Comparison of ENCODE assay signal across 11 mouse cellular contexts in genomic region chr10:81000197-81001062, GRCm38 (mm10). TPM values are rescaled to one million over a fixed set of nuclear protein-coding genes. Genes with fewer than 3 reads are reported as not detected.
DNase-seq lines count a peak whose midpoint lies in the region; ATAC-seq and TF ChIP-seq lines count a peak whose summit lies in the region.
"Had no signal": no experiment of that assay in that cellular context is flagged by ENCODE, and none has a peak within 500 bp of the region (broad histone marks: within the 10 kb centered on the region; RNA-seq: fewer than 3 reads in every experiment).

No protein-coding gene starts in this region.

- peaks cover 19% of the 10 kb centered on the region for H3K27me3 ChIP-seq in heart, embryonic 14.5 days (ENCODE audit: control insufficient read depth, insufficient read depth, low read length)
- no peaks in the 10 kb centered on the region for H3K27me3 ChIP-seq in heart, adult 2 months (ENCODE audit: control insufficient read depth, insufficient read depth, low read length)
- peaks cover 19% of the 10 kb centered on the region; the same call in 1 of the 2 replicates for H3K27me3 ChIP-seq in forebrain, embryonic 12.5 days
- no peaks in the 10 kb centered on the region for H3K27me3 ChIP-seq in liver, embryonic 14.5 days (ENCODE audit: control insufficient read depth, insufficient read depth, low read length)

- TF ChIP-seq POLR2A in heart, adult 2 months (IDR thresholded peaks at IDR 0.05; ENCODE audit: insufficient read depth, low read depth, low read length) = no peak

- DNase-seq in heart, adult 2 months = no peak
- DNase-seq in 416B (ENCODE audit: low read depth) = peak; percentile 42
- DNase-seq in liver, embryonic 14.5 days (ENCODE audit: low read depth in 3 of 3, low spot score in 3 of 3) = no peak
- DNase-seq in right cerebral cortex, postnatal 4 days = no peak
- DNase-seq in gastrocnemius, adult 2 months = no peak
- DNase-seq in cerebellum, postnatal 25 days = no peak

- ATAC-seq in heart, embryonic 14.5 days (ENCODE audit: insufficient number of reproducible peaks, insufficient read depth, low FRiP score, low read depth) = no peak
- ATAC-seq in forebrain, embryonic 12.5 days (ENCODE audit: low FRiP score) = no peak; the same call in 1 of the 2 replicates
- ATAC-seq in liver, embryonic 14.5 days (ENCODE audit: insufficient read depth) = peak; percentile 25; the same call in 1 of the 2 replicates

- no peaks in the 10 kb centered on the region for H3K79me2 ChIP-seq in heart, adult 2 months (replicated peaks; ENCODE audit: control insufficient read depth, insufficient read depth, low read length)

- no peak for TF ChIP-seq EP300 in heart, adult 2 months (IDR thresholded peaks at IDR 0.05; ENCODE audit: insufficient read depth, low read depth, low read length)
- no peak for TF ChIP-seq EP300 in liver, embryonic 14.5 days (IDR thresholded peaks at IDR 0.05; ENCODE audit: low read depth)

- H3K36me3 ChIP-seq in heart, embryonic 14.5 days (ENCODE audit: control insufficient read depth, insufficient read depth, low read length) = no peaks in the 10 kb centered on the region
- H3K36me3 ChIP-seq in heart, adult 2 months (ENCODE audit: control insufficient read depth, insufficient read depth, low read length) = no peaks in the 10 kb centered on the region
- no peaks in the 10 kb centered on the region for H3K36me3 ChIP-seq in forebrain, embryonic 12.5 days (replicated peaks)
- H3K36me3 ChIP-seq in liver, embryonic 14.5 days (replicated peaks; ENCODE audit: control insufficient read depth, insufficient read depth, low read depth) = no peaks in the 10 kb centered on the region
- H3K36me3 ChIP-seq: kidney, embryonic 15.5 days had no signal

- no peak overlapping the region for H3K9ac ChIP-seq in heart, embryonic 14.5 days (ENCODE audit: low read length)
- no peak overlapping the region for H3K9ac ChIP-seq in heart, adult 2 months (ENCODE audit: low read depth, low read length)
- H3K9ac ChIP-seq in forebrain, embryonic 12.5 days = 0 out of 2 replicates have a peak overlapping the region, but pooled peaks have one; percentile 14
- H3K9ac ChIP-seq in liver, embryonic 14.5 days (replicated peaks) = no peak overlapping the region

- peaks cover 7 to 10% of the 10 kb centered on the region in 2 experiments for H3K4me1 ChIP-seq in heart, embryonic 14.5 days (ENCODE audit: control insufficient read depth in 2 of 2, insufficient read depth in 2 of 2, low read length in 2 of 2)
- H3K4me1 ChIP-seq in heart, adult 2 months (ENCODE audit: control insufficient read depth, insufficient read depth, low read length) = no peaks in the 10 kb centered on the region
- peaks cover 36% of the 10 kb centered on the region for H3K4me1 ChIP-seq in forebrain, embryonic 12.5 days
- H3K4me1 ChIP-seq in liver, embryonic 14.5 days (replicated peaks; ENCODE audit: control insufficient read depth in 2 of 2, insufficient read depth in 2 of 2, low read length in 1 of 2) = peaks cover 3 to 8% of the 10 kb centered on the region in 2 experiments; a peak in 3 of 4 replicates

- WGBS in heart, embryonic 14.5 days = 48% methylated on average over 28 of the region's 28 CpGs
- WGBS in heart, adult 2 months = 38% methylated on average over 28 of the region's 28 CpGs
- 52% methylated on average over 28 of the region's 28 CpGs for WGBS in forebrain, embryonic 12.5 days
- WGBS in liver, embryonic 14.5 days (ENCODE audit: insufficient replicate concordance) = 27% methylated on average over 28 of the region's 28 CpGs

- no peak for TF ChIP-seq CTCF in heart, adult 2 months (IDR thresholded peaks at IDR 0.05)
- TF ChIP-seq CTCF in liver, embryonic 14.5 days (IDR thresholded peaks at IDR 0.05; ENCODE audit: low read depth) = no peak
- no peak for TF ChIP-seq CTCF in gastrocnemius, adult 2 months (IDR thresholded peaks at IDR 0.05)

- intact Hi-C loops in heart, adult 2 months (cut with DNase I) = no loop called here
- intact Hi-C loops in gastrocnemius, adult 2 months (cut with DNase I) = loop anchor here (5.0 kb wide), 1 partner anchor 42 kb away; no protein-coding TSS in a partner anchor

- H3K4me2 ChIP-seq in heart, embryonic 14.5 days (ENCODE audit: low read length) = 0 out of 2 replicates have a peak overlapping the region, but pooled peaks have one; percentile 12
- no peak overlapping the region for H3K4me2 ChIP-seq in forebrain, embryonic 12.5 days
- H3K4me2 ChIP-seq in liver, embryonic 14.5 days (ENCODE audit: low read depth) = peak overlapping the region; percentile 34

- no peak overlapping the region for H3K27ac ChIP-seq in heart, embryonic 14.5 days (replicated peaks in 1 of 2; ENCODE audit: control insufficient read depth in 1 of 2, insufficient read depth in 1 of 2, low read depth in 2 of 2, low read length in 2 of 2)
- H3K27ac ChIP-seq in heart, adult 2 months = no peak overlapping the region
- no peak overlapping the region for H3K27ac ChIP-seq in forebrain, embryonic 12.5 days
- no peak overlapping the region for H3K27ac ChIP-seq in liver, embryonic 14.5 days
- H3K27ac ChIP-seq in gastrocnemius, adult 2 months = no peak overlapping the region
- H3K27ac ChIP-seq: kidney, embryonic 15.5 days had no signal

- H3K4me3 ChIP-seq in heart, embryonic 14.5 days (ENCODE audit: control insufficient read depth in 1 of 2, insufficient read depth in 1 of 2, low read depth in 1 of 2, low read length in 2 of 2) = no peak overlapping the region
- H3K4me3 ChIP-seq in heart, adult 2 months = no peak overlapping the region
- H3K4me3 ChIP-seq in forebrain, embryonic 12.5 days (replicated peaks) = no peak overlapping the region
- H3K4me3 ChIP-seq in liver, embryonic 14.5 days (ENCODE audit: insufficient read depth in 1 of 2, low read depth in 2 of 2, low read length in 2 of 2) = no peak overlapping the region
- H3K4me3 ChIP-seq in gastrocnemius, adult 2 months = no peak overlapping the region
- H3K4me3 ChIP-seq: erythroblast, embryonic 14.5 days; kidney, embryonic 15.5 days had no signal

- no peaks in the 10 kb centered on the region for H3K9me3 ChIP-seq in heart, embryonic 14.5 days (ENCODE audit: control insufficient read depth, low read length)
- no peaks in the 10 kb centered on the region for H3K9me3 ChIP-seq in forebrain, embryonic 12.5 days
- no peaks in the 10 kb centered on the region for H3K9me3 ChIP-seq in liver, embryonic 14.5 days (ENCODE audit: control insufficient read depth, low read length)
- H3K9me3 ChIP-seq: kidney, embryonic 15.5 days had no signal

RNA-seq across cellular contexts. Expression of gene Gng7, which starts 14.3 kb away (rescaled TPM):
- polyA plus RNA-seq in heart, embryonic 14.5 days (2014; fragmentation: Nextera tagmentation; extraction: Ambion mirVana) = 1.2 and 1.4 TPM in 2 replicates
- under 1 TPM; 0.50 to 0.63 TPM for total RNA-seq in heart, adult 2 months (2021)
- 0.68 and 1.1 TPM in 2 replicates for polyA plus RNA-seq in heart, adult 2 months (2012; rRNA removed)
- 9.8 and 11.0 TPM in 2 replicates for polyA plus RNA-seq in forebrain, embryonic 12.5 days (2016; fragmentation: Nextera tagmentation; extraction: Ambion mirVana)
- polyA plus RNA-seq in liver, embryonic 14.5 days (2012; rRNA removed) = 0.19 and 0.25 TPM in 2 replicates
- 0.23 and 0.33 TPM in 2 replicates for polyA plus RNA-seq in liver, embryonic 14.5 days (2014; fragmentation: Nextera tagmentation; extraction: Ambion mirVana)
- 1 to 10 TPM in 1 of 2 experiments, under 1 TPM in 1; 0.66 to 1.0 TPM for total RNA-seq in gastrocnemius, adult 2 months (2021)
- polyA plus RNA-seq: erythroblast, embryonic 14.5 days had no signal

RNA-seq across cellular contexts. Expression of gene Diras1, which starts 25.0 kb away (rescaled TPM):
- polyA plus RNA-seq in heart, embryonic 14.5 days (2014; fragmentation: Nextera tagmentation; extraction: Ambion mirVana) = not detected in 2 replicates
- total RNA-seq in heart, adult 2 months (2021) = not detected
- polyA plus RNA-seq in heart, adult 2 months (2012; rRNA removed) = 0.04 and 0.06 TPM in 2 replicates
- polyA plus RNA-seq in forebrain, embryonic 12.5 days (2016; fragmentation: Nextera tagmentation; extraction: Ambion mirVana) = 8.7 and 11.6 TPM in 2 replicates
- 0.05 TPM in 1 of 2 replicates, not detected in the other for polyA plus RNA-seq in liver, embryonic 14.5 days (2012; rRNA removed)
- not detected in 2 replicates for polyA plus RNA-seq in liver, embryonic 14.5 days (2014; fragmentation: Nextera tagmentation; extraction: Ambion mirVana)
- total RNA-seq in gastrocnemius, adult 2 months (2021) = under 1 TPM in 1 of 2 experiments, not detected in 1; 0.08 TPM
- total RNA-seq: liver, adult 2 months had no signal
- polyA plus RNA-seq: erythroblast, embryonic 14.5 days; liver, adult 2 months had no signal

RNA-seq across cellular contexts. Expression of gene Slc39a3, which starts 36.8 kb away (rescaled TPM):
- polyA plus RNA-seq in heart, embryonic 14.5 days (2014; fragmentation: Nextera tagmentation; extraction: Ambion mirVana) = 5.0 and 5.2 TPM in 2 replicates
- total RNA-seq in heart, adult 2 months (2021) = 10 to 100 TPM; 13.9 to 14.4 TPM
- 20.5 and 21.9 TPM in 2 replicates for polyA plus RNA-seq in heart, adult 2 months (2012; rRNA removed)
- polyA plus RNA-seq in forebrain, embryonic 12.5 days (2016; fragmentation: Nextera tagmentation; extraction: Ambion mirVana) = 29.2 and 32.8 TPM in 2 replicates
- 4.2 and 4.4 TPM in 2 replicates for polyA plus RNA-seq in liver, embryonic 14.5 days (2012; rRNA removed)
- polyA plus RNA-seq in liver, embryonic 14.5 days (2014; fragmentation: Nextera tagmentation; extraction: Ambion mirVana) = 2.7 and 3.2 TPM in 2 replicates
- 10 to 100 TPM; 11.6 to 16.0 TPM for total RNA-seq in gastrocnemius, adult 2 months (2021)

RNA-seq across cellular contexts. Expression of gene Sgta, which starts 59.6 kb away (rescaled TPM):
- polyA plus RNA-seq in heart, embryonic 14.5 days (2014; fragmentation: Nextera tagmentation; extraction: Ambion mirVana) = 133 and 136 TPM in 2 replicates
- total RNA-seq in heart, adult 2 months (2021) = 10 to 100 TPM; 84.5 to 90.1 TPM
- polyA plus RNA-seq in heart, adult 2 months (2012; rRNA removed) = 158 and 161 TPM in 2 replicates
- 262 and 280 TPM in 2 replicates for polyA plus RNA-seq in forebrain, embryonic 12.5 days (2016; fragmentation: Nextera tagmentation; extraction: Ambion mirVana)
- polyA plus RNA-seq in liver, embryonic 14.5 days (2012; rRNA removed) = 38.4 and 43.6 TPM in 2 replicates
- polyA plus RNA-seq in liver, embryonic 14.5 days (2014; fragmentation: Nextera tagmentation; extraction: Ambion mirVana) = 43.8 and 48.0 TPM in 2 replicates
- total RNA-seq in gastrocnemius, adult 2 months (2021) = 100 to 1,000 TPM; 100 TPM
